Mouse (Mus musculus) forebrain, embryonic 14.5 days (tissue): Measurements from ENCODE around the gene Tspoap1. TPM values are rescaled to one million over a fixed set of nuclear protein-coding genes. Genes with fewer than 3 reads are reported as not detected.

Experiments used
- microRNA counts: library from miRNA; unstranded; fragments of <30 nt; microRNA quantifications from one replicate; lab custom pipeline; 2016
- microRNA-seq: library from miRNA; unstranded; fragments of <30 nt; microRNA quantifications from one replicate; pipeline ENCODE4, GENCODE M21; 2016
- polyA plus RNA-seq: library from polyadenylated mRNA; unstranded; fragments of >200 nt; fragmentation: Nextera tagmentation; extraction: Ambion mirVana; gene quantifications from 2 replicates; pipeline ENCODE4 v1.2.1, GENCODE M21; 2014

The Tspoap1 gene
- polyA plus RNA-seq, 1 experiment from 2014 or later: 13.5 TPM

MicroRNAs encoded within 50 kb of the gene (microRNA counts, 519-probe panel; counts per million panel counts)
- microRNA mmu-miR-142-3p (lab: Ali Mortazavi, UCI) (3,734 counts per million, percentile 41 among the panel's probes with 10 or more counts), microRNA mmu-miR-142-5p (lab: Ali Mortazavi, UCI) (not detected)

Small RNA genes within 50 kb of the gene (microRNA-seq; reads per million reads assigned to microRNA genes)
- gene Mir142 (not detected), gene Mir142b (not detected)

Other genes starting within 250 kb of the Tspoap1 start
- not detected in 2 replicates for gene Gm11492, start 193.9 kb upstream of the Tspoap1 start, polyA plus RNA-seq
- gene Sept4, start 191.6 kb upstream of the Tspoap1 start, polyA plus RNA-seq: 16.8 and 19.6 TPM in 2 replicates
- 45.5 and 59.7 TPM in 2 replicates for gene Mtmr4, start 168.4 kb upstream of the Tspoap1 start, polyA plus RNA-seq
- gene Hsf5, start 143.4 kb upstream of the Tspoap1 start, polyA plus RNA-seq: 0.33 and 0.36 TPM in 2 replicates
- gene Rnf43, start 97.8 kb upstream of the Tspoap1 start, polyA plus RNA-seq: 0.63 and 1.1 TPM in 2 replicates
- gene Supt4a, start 23.0 kb upstream of the Tspoap1 start, polyA plus RNA-seq: 160 and 203 TPM in 2 replicates
- gene Mpo, start 33.0 kb downstream of the Tspoap1 start, polyA plus RNA-seq: 0.22 and 0.23 TPM in 2 replicates
- 0.53 and 0.62 TPM in 2 replicates for gene Lpo, start 67.7 kb downstream of the Tspoap1 start, polyA plus RNA-seq
- 9.1 and 10.4 TPM in 2 replicates for gene Mks1, start 92.7 kb downstream of the Tspoap1 start, polyA plus RNA-seq
- 0.11 and 0.19 TPM in 2 replicates for gene Epx, start 115.0 kb downstream of the Tspoap1 start, polyA plus RNA-seq
- not detected in 2 replicates for gene Olfr462, start 131.7 kb downstream of the Tspoap1 start, polyA plus RNA-seq
- gene Olfr463, start 136.8 kb downstream of the Tspoap1 start, polyA plus RNA-seq: not detected in 2 replicates
- gene Olfr464, start 160.4 kb downstream of the Tspoap1 start, polyA plus RNA-seq: not detected in 2 replicates
- gene Dynll2, start 227.0 kb downstream of the Tspoap1 start, polyA plus RNA-seq: 21.8 and 22.5 TPM in 2 replicates